ENCODE assay signal across 29 mouse cellular contexts in genomic region chr10:95289819-95290218, GRCm38 (mm10). TPM values are rescaled to one million over a fixed set of nuclear protein-coding genes. Genes with fewer than 3 reads are reported as not detected.
A peak's percentile ranks its signal among the peaks of the same experiment; 100 is the strongest.
DNase-seq lines count a peak whose midpoint lies in the region; ATAC-seq and TF ChIP-seq lines count a peak whose summit lies in the region.
"Had no signal": no experiment of that assay in that cellular context is flagged by ENCODE, and none has a peak within 500 bp of the region (broad histone marks: within the 10 kb centered on the region; RNA-seq: fewer than 3 reads in every experiment).

No protein-coding gene starts in this region.

- H3K4me1 ChIP-seq in G1E (ENCODE audit: insufficient read depth, low read depth, low read length): peaks cover 78% of the 10 kb centered on the region
- H3K4me1 ChIP-seq in liver, embryonic 13.5 days (replicated peaks): peaks cover 56% of the 10 kb centered on the region
- H3K4me1 ChIP-seq: embryonic facial prominence, embryonic 13.5 days; forebrain, embryonic 12.5 days; hindbrain, embryonic 10.5 days; hindbrain, embryonic 15.5 days; kidney, embryonic 15.5 days; limb, embryonic 13.5 days; midbrain, embryonic 10.5 days; midbrain, embryonic 15.5 days had no signal

- peak; percentile 66 for DNase-seq in G1E (ENCODE audit: low spot score)
- DNase-seq in brain, embryonic 14.5 days (ENCODE audit: low read depth): peak; percentile 43
- DNase-seq in liver, embryonic 13.5 days: peak; percentile 27
- no peak for DNase-seq in left cerebral cortex, postnatal 25 days (ENCODE audit: low spot score in 2 of 2)
- no peak for DNase-seq in urinary bladder, postnatal 14 days (ENCODE audit: low spot score)
- DNase-seq: adrenal gland, adult 8-10 months; cerebellum, adult 9-10 months; forebrain, postnatal 0 days; heart, postnatal 14 days; kidney, adult 18-20 months; kidney, postnatal 36 days; lung, adult 2 months; lung, postnatal 10 days; right cerebral cortex, postnatal 25 days; thymus, adult 18-20 months; thymus, postnatal 25 days had no signal

- no peak for TF ChIP-seq POLR2A in brain, embryonic 14.5 days (IDR thresholded peaks at IDR 0.05; ENCODE audit: borderline replicate concordance, extremely low read depth, insufficient read depth, insufficient read length, poor library complexity, severe bottlenecking)

- TF ChIP-seq CTCF in G1E (IDR thresholded peaks at IDR 0.05; ENCODE audit: low read depth, low read length): no peak
- no peak for TF ChIP-seq CTCF in brain, embryonic 14.5 days (IDR thresholded peaks at IDR 0.05; ENCODE audit: borderline replicate concordance, extremely low read depth, insufficient read depth, insufficient read length)

- intact Hi-C loops in left cerebral cortex, postnatal 25 days (cut with DNase I): no loop called here

- H3K4me2 ChIP-seq in liver, embryonic 13.5 days: peak overlapping the region; percentile 50
- H3K4me2 ChIP-seq: embryonic facial prominence, embryonic 13.5 days; forebrain, embryonic 12.5 days; hindbrain, embryonic 15.5 days; kidney, embryonic 15.5 days; limb, embryonic 13.5 days; midbrain, embryonic 15.5 days had no signal

- peak overlapping the region; percentile 43; the same call in 1 of the 2 replicates for H3K9ac ChIP-seq in liver, embryonic 13.5 days
- H3K9ac ChIP-seq: embryonic facial prominence, embryonic 13.5 days; forebrain, embryonic 12.5 days; forebrain, postnatal 0 days; hindbrain, embryonic 15.5 days; kidney, embryonic 15.5 days; limb, embryonic 13.5 days; midbrain, embryonic 15.5 days had no signal

- no peaks in the 10 kb centered on the region; the same call in 1 of the 2 replicates for H3K27me3 ChIP-seq in G1E (ENCODE audit: insufficient read depth, low read length)
- no peaks in the 10 kb centered on the region for H3K27me3 ChIP-seq in liver, embryonic 13.5 days
- H3K27me3 ChIP-seq: embryonic facial prominence, embryonic 13.5 days; forebrain, embryonic 12.5 days; hindbrain, embryonic 15.5 days; kidney, embryonic 15.5 days; limb, embryonic 13.5 days; midbrain, embryonic 15.5 days had no signal

- peaks cover 18% of the 10 kb centered on the region for H3K36me3 ChIP-seq in G1E (replicated peaks)
- no peaks in the 10 kb centered on the region for H3K36me3 ChIP-seq in liver, embryonic 13.5 days
- H3K36me3 ChIP-seq: embryonic facial prominence, embryonic 13.5 days; forebrain, embryonic 12.5 days; hindbrain, embryonic 10.5 days; hindbrain, embryonic 15.5 days; kidney, embryonic 15.5 days; limb, embryonic 13.5 days; midbrain, embryonic 10.5 days; midbrain, embryonic 15.5 days had no signal

- no peaks in the 10 kb centered on the region for H3K9me3 ChIP-seq in G1E (replicated peaks)
- no peaks in the 10 kb centered on the region for H3K9me3 ChIP-seq in liver, embryonic 13.5 days (replicated peaks)
- H3K9me3 ChIP-seq: embryonic facial prominence, embryonic 13.5 days; forebrain, embryonic 12.5 days; hindbrain, embryonic 10.5 days; hindbrain, embryonic 15.5 days; kidney, embryonic 15.5 days; limb, embryonic 13.5 days; midbrain, embryonic 10.5 days; midbrain, embryonic 15.5 days had no signal

- 22% methylated on average over 8 of the region's 8 CpGs for WGBS in liver, embryonic 13.5 days (ENCODE audit: insufficient replicate concordance)

- peak; percentile 79 for ATAC-seq in G1E (ENCODE audit: extremely low read depth, insufficient number of reproducible peaks, low FRiP score, poor library complexity, severe bottlenecking)
- ATAC-seq in liver, embryonic 13.5 days (ENCODE audit: low read depth): peak; percentile 79
- ATAC-seq in megakaryocyte progenitor cell, adult 5-6 weeks (replicated peaks; ENCODE audit: poor library complexity): peak; percentile 52
- ATAC-seq in cerebellum, adult (ENCODE audit: insufficient number of reproducible peaks, low FRiP score, low TSS enrichment): no peak
- ATAC-seq: forebrain, postnatal 0 days; midbrain, embryonic 15.5 days had no signal

- H3K4me3 ChIP-seq in G1E (ENCODE audit: low read depth, low read length): no peak overlapping the region; the same call in 1 of the 2 replicates
- H3K4me3 ChIP-seq in liver, embryonic 13.5 days (replicated peaks): no peak overlapping the region
- H3K4me3 ChIP-seq: embryonic facial prominence, embryonic 13.5 days; forebrain, embryonic 12.5 days; hindbrain, embryonic 10.5 days; hindbrain, embryonic 15.5 days; kidney, embryonic 15.5 days; layer of hippocampus, adult 2 months; left cerebral cortex, adult 2 months; limb, embryonic 13.5 days; midbrain, embryonic 10.5 days; midbrain, embryonic 15.5 days had no signal

- peak overlapping the region; percentile 80 for H3K27ac ChIP-seq in liver, embryonic 13.5 days
- H3K27ac ChIP-seq: embryonic facial prominence, embryonic 13.5 days; forebrain, embryonic 12.5 days; hindbrain, embryonic 10.5 days; hindbrain, embryonic 15.5 days; kidney, embryonic 15.5 days; layer of hippocampus, adult 2 months; left cerebral cortex, adult 2 months; limb, embryonic 13.5 days; macrophage; midbrain, embryonic 10.5 days; midbrain, embryonic 15.5 days had no signal

RNA-seq across cellular contexts. Expression of gene Cradd, which starts 34.1 kb away (rescaled TPM):
- 81.4 and 91.9 TPM in 2 replicates for total RNA-seq in G1E (2014; fragmentation: Nextera tagmentation)
- total RNA-seq in G1E (2017): 9.0 and 9.1 TPM in 2 replicates
- 22.5 and 24.4 TPM in 2 replicates for polyA plus RNA-seq in G1E (2012)
- polyA plus RNA-seq in brain, embryonic 14.5 days (2012; rRNA removed): 10.1 and 10.8 TPM in 2 replicates
- polyA plus RNA-seq in liver, embryonic 13.5 days (2015; fragmentation: Nextera tagmentation; extraction: Ambion mirVana): 3.3 and 4.8 TPM in 2 replicates
- total RNA-seq in megakaryocyte progenitor cell, adult 5-6 weeks (2015): 10.7 and 12.2 TPM in 2 replicates
- total RNA-seq in megakaryocyte progenitor cell, adult 5-6 weeks (2017): 3.5 and 3.8 TPM in 2 replicates
- 1 to 10 TPM; 4.1 to 5.7 TPM for total RNA-seq in left cerebral cortex, postnatal 25 days (2021)

Comparison
In these comparisons a context has a peak if more than half of its experiments do, and no peak if none do; other contexts are left out.
1. DNase-seq: peak in G1E (single experiment), brain, embryonic 14.5 days (single experiment) and liver, embryonic 13.5 days (single experiment); none in left cerebral cortex, postnatal 25 days (0 of 2) and urinary bladder, postnatal 14 days (single experiment).